Mouse (Mus musculus): ENCODE data around the gene a.

The a gene

GRCm38 (mm10) chr2:154790656-154791483, at the start of gene a, which contains the start of gene Raly:
TSS of gene a (plus strand) at chr2:154791402.
TSS of gene Raly (plus strand) at chr2:154791096.
- DNase-seq (ENCODE audit: low spot score in 2 of 2): peak; percentile 91 to 94

GRCm38 (mm10) chr2:154742911-154743819, 48.0 kb upstream of the a start:
- DNase-seq (ENCODE audit: low spot score in 2 of 2): no peak

GRCm38 (mm10) chr2:154743915-154744314, 47.3 kb upstream of the a start:
- DNase-seq (ENCODE audit: low spot score in 2 of 2): no peak

DNA sequence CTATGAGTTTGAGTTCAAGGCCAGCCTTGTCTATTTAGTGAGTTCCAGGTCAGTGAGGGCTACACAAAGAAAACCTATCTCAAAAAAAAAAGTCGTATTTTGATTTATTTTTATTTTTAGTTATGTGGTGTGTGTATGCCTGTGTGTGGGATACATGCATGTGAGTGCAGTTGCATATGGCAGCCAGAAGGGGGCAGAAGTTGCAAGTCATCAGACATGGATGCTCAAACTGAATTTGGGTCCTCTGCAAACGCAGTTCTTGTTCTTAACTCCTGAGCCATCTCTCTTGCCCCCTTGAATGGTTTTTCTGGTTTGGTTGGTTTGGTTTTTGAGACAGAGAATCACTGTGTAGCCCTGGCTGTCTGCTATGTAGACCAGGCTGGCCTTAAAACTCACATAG, 42.8 kb upstream of the a start:
- no peak for DNase-seq (ENCODE audit: low spot score in 2 of 2)

GRCm38 (mm10) chr2:154749046-154750036, 41.9 kb upstream of the a start:
- DNase-seq (ENCODE audit: low spot score in 2 of 2): peak in 1 of 2 experiments; percentile 8

DNA sequence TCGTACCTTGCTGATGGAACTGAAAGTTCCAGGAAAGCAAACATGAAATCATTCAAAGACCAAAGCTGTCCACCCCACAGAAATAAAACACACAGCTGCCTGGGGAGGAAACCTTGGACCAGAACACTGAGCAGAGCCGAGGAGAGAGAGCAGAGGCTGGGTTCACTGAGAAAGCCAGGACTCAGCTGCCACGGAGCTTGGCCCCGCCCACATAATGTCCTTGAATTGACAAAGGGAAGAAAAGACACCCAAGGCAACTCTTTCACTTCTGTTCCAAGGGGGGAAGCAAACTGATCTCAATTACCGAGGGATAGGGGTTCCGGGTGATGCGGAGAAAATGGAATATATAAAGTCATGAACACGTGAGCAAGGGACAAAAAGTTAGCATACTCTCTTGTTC, 39.3 kb upstream of the a start:
- DNase-seq (ENCODE audit: low spot score in 2 of 2): no peak

GRCm38 (mm10) chr2:154754068-154754560, 37.1 kb upstream of the a start:
- DNase-seq (ENCODE audit: low spot score in 2 of 2): no peak

GRCm38 (mm10) chr2:154755791-154756190, 35.4 kb upstream of the a start:
- no peak for DNase-seq (ENCODE audit: low spot score in 2 of 2)

DNA sequence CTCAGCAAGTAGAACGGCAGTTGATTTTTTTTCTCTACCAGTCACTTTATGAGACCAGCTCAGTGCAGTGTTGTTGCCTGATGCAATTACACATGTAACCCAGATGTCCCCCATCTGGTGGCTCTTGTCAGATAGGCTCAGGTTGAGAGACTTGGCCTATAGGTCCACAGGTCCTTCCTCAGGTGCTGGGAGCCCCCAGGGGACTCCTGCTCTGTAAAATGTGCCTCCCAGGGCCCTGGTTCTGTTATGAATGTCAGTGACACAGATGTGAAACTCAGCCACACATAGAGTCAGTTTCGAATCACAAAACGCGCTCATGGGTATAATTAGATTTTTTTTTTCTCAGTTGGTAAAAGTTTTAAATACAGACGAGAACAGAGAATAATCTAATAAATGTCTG, 33.5 kb upstream of the a start:
- no peak for DNase-seq (ENCODE audit: low spot score in 2 of 2)

DNA sequence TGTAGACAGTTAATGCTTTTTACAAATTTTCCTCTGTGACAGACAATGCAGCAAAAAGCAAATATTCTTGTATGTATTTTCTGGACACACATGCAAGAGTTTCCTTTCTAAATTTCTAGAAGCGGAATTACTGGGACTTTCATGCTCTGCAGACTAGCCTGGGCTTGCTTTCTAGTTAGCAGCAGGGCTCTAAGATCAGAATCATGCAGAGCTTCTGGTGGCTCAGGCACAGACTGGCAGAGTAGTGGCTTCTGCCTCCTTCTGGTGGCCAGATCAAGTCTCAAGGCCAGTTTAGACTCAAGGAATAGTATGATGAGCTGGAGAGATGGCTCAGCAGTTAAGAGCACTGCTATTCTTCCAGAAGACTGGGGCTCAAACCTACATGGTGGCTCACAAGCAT, 32.7 kb upstream of the a start:
- no peak for DNase-seq (ENCODE audit: low spot score in 2 of 2)

GRCm38 (mm10) chr2:154763226-154763625, 28.0 kb upstream of the a start:
- no peak for DNase-seq (ENCODE audit: low spot score in 2 of 2)

DNA sequence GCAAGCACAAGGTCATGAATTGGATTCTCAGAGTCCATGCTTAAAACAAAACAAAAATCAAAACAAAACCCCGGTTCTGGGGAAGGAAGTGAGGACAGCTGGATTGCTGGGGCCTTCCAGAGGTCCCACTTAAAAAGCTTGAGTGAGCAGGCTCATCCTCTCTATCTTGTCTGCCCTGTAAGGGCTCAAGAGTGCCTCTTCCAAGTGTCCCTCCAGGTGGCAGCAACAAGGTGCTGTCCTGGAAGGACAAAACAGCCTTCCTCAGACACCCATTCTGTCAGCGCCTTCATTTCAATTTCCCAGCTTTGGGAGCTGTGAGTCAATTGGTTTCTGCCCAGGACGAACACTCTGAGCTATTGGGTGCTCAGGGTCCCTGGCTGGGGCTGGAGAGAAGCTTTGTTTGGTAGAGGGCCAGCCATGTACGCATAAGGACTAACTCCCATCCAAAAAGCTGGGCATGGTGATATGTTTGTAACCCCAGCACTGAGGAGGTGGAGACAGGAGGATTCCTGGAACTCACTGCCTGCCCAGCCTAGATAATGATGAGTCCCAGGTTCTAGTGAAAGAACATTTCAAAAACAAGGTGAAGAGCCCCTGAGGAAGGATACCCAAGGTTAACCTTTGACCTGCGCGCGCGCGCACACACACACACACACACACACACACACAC, 26.2 kb upstream of the a start:
- no peak for DNase-seq (ENCODE audit: low spot score in 2 of 2)

DNA sequence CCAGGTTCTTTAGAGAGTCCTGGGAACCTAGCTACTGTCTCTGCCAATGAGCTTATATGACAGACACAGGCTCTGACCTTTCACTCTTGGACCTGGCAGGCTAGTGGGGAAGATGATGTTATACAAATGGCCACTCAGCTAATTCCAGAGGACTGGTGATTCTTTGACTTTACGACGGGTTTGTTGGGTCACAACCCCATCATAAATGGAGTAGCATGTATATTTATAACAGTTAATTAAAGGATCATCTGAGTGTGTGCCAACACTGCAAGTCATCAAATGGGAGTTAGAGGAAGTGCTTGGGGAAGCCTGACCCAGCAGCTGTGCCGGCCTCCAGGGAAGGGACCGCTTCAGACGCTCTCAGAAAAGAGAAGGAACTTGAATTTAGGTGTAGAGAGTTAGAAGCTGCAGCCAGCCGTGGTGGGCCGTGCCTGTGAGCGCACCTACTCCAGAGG, 25.6 kb upstream of the a start:
- no peak for DNase-seq (ENCODE audit: low spot score in 2 of 2)

GRCm38 (mm10) chr2:154767051-154767450, 24.2 kb upstream of the a start:
- no peak for DNase-seq (ENCODE audit: low spot score in 2 of 2)

- no peak for DNase-seq (ENCODE audit: low spot score in 2 of 2)
Measured at GRCm38 (mm10) chr2:154769930-154770329, 21.3 kb upstream of the a start, which contains the start of gene Gm14214. TSS of gene Gm14214 (minus strand) at chr2:154770030.

GRCm38 (mm10) chr2:154771604-154772003, 19.6 kb upstream of the a start:
- peak in 1 of 2 experiments; percentile 34 for DNase-seq (ENCODE audit: low spot score in 2 of 2)

GRCm38 (mm10) chr2:154774032-154774431, 17.2 kb upstream of the a start:
- DNase-seq (ENCODE audit: low spot score in 2 of 2): no peak

GRCm38 (mm10) chr2:154776496-154776895, 14.7 kb upstream of the a start:
- DNase-seq (ENCODE audit: low spot score in 2 of 2): no peak

- no peak for DNase-seq (ENCODE audit: low spot score in 2 of 2)
Measured at GRCm38 (mm10) chr2:154779648-154780047, 11.6 kb upstream of the a start.

DNA sequence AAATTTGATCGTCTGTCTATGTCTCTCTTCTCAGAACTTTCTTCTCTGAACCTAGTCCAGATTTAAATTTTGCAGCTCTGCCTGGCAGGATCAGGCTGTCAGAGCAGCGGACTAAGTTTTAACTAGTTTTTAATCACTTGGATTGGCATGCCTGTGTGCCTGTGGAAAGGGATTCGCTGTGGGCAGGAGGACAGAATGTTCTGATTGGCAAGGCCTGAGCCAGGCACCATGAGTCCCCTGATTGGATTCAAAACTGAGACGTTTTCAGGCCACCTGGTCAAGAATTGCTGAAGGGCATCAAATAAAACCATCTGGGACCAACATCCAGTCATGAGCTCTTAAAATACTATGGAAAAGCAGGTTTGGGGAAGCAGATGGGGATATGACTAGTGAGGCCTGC, 8.8 kb upstream of the a start:
- DNase-seq (ENCODE audit: low spot score in 2 of 2): no peak
